Mouse (Mus musculus) ovary, postnatal 36 days (tissue): Measurements from ENCODE around the gene Dnajc8.

Source experiments
- DNase-seq: peaks from one replicate; pipeline ENCODE4 v3.0.0; 2022; ENCODE audit warnings: low spot score, mixed read lengths

Gene Dnajc8

GRCm38 (mm10) chr4:132535406-132536121 lies at the start of gene Dnajc8:
TSS of gene Dnajc8 (plus strand) at chr4:132535550.
- DNase-seq = peak; percentile 93

- no peak for DNase-seq
Measured at GRCm38 (mm10) chr4:132488521-132488920, 46.8 kb upstream of the Dnajc8 start.

GRCm38 (mm10) chr4:132488976-132489375 lies 46.4 kb upstream of the Dnajc8 start:
- DNase-seq = no peak

GRCm38 (mm10) chr4:132490273-132491010 lies 44.9 kb upstream of the Dnajc8 start:
- no peak for DNase-seq

- no peak for DNase-seq
Measured at GRCm38 (mm10) chr4:132491057-132491456, 44.3 kb upstream of the Dnajc8 start.

- DNase-seq = no peak
Measured at GRCm38 (mm10) chr4:132491748-132492147, 43.6 kb upstream of the Dnajc8 start.

- no peak for DNase-seq
Measured at GRCm38 (mm10) chr4:132492178-132493060, 42.9 kb upstream of the Dnajc8 start.

GRCm38 (mm10) chr4:132494271-132494918 lies 41.0 kb upstream of the Dnajc8 start:
- no peak for DNase-seq

GRCm38 (mm10) chr4:132501639-132502038 lies 33.7 kb upstream of the Dnajc8 start:
- DNase-seq = no peak

GRCm38 (mm10) chr4:132503344-132503743 lies 32.0 kb upstream of the Dnajc8 start:
- no peak for DNase-seq

- DNase-seq = no peak
Measured at GRCm38 (mm10) chr4:132505034-132505738, 30.2 kb upstream of the Dnajc8 start.

GRCm38 (mm10) chr4:132505800-132506199 lies 29.6 kb upstream of the Dnajc8 start:
- no peak for DNase-seq

GRCm38 (mm10) chr4:132506250-132506649 lies 29.1 kb upstream of the Dnajc8 start:
- DNase-seq = no peak

- no peak for DNase-seq
Measured at GRCm38 (mm10) chr4:132507210-132507609, 28.1 kb upstream of the Dnajc8 start.

- DNase-seq = peak; percentile 83
Measured at GRCm38 (mm10) chr4:132509621-132510296, 25.6 kb upstream of the Dnajc8 start.

GRCm38 (mm10) chr4:132510352-132510798 lies 25.0 kb upstream of the Dnajc8 start, which contains the start of gene Sesn2:
TSS of gene Sesn2 (minus strand) at chr4:132510501.
- DNase-seq = peak; percentile 97

GRCm38 (mm10) chr4:132512080-132512479 lies 23.3 kb upstream of the Dnajc8 start:
- no peak for DNase-seq

- no peak for DNase-seq
Measured at GRCm38 (mm10) chr4:132513395-132514273, 21.7 kb upstream of the Dnajc8 start.

GRCm38 (mm10) chr4:132514555-132515135 lies 20.7 kb upstream of the Dnajc8 start:
- DNase-seq = peak; percentile 83
